Mouse (Mus musculus) layer of hippocampus, postnatal 10 days (tissue): ENCODE data around the gene Unc5a. TPM values are rescaled to one million over a fixed set of nuclear protein-coding genes. Genes with fewer than 3 reads are reported as not detected.

Source experiments
- total RNA-seq, 2 experiments: library from RNA; stranded (reverse); gene quantifications; 2 replicates each; pipeline ENCODE4 v1.2.3; 2021

Gene Unc5a
- total RNA-seq, 2 experiments from 2014 or later = 89.8 to 92.8 TPM

Other genes with a start within 250 kb of the Unc5a start
- gene Cdhr2, start 247.9 kb upstream of the Unc5a start, total RNA-seq = under 1 TPM; 0.16 to 0.20 TPM
- 100 to 1,000 TPM; 204 TPM for gene Gprin1, start 199.5 kb upstream of the Unc5a start, total RNA-seq
- gene Sncb, start 182.8 kb upstream of the Unc5a start, total RNA-seq = 100 to 1,000 TPM; 503 to 525 TPM
- not detected for gene Eif4e1b, start 165.4 kb upstream of the Unc5a start, total RNA-seq
- 10 to 100 TPM; 85.6 to 92.1 TPM for gene Tspan17, start 160.0 kb upstream of the Unc5a start, total RNA-seq
- 1 to 10 TPM; 1.7 to 2.6 TPM for gene Hk3, start 72.0 kb downstream of the Unc5a start, total RNA-seq
- gene Uimc1, start 150.9 kb downstream of the Unc5a start, total RNA-seq = 10 to 100 TPM; 19.1 to 20.4 TPM
- gene Zfp346, start 155.9 kb downstream of the Unc5a start, total RNA-seq = 10 to 100 TPM; 50.4 to 50.8 TPM
- not detected for gene Gm17617, start 184.1 kb downstream of the Unc5a start, total RNA-seq
- under 1 TPM; 0.41 to 0.58 TPM for gene Fgfr4, start 203.2 kb downstream of the Unc5a start, total RNA-seq